Mouse (Mus musculus): ENCODE results near the gene Zfp451. TPM values are rescaled to one million over a fixed set of nuclear protein-coding genes. Genes with fewer than 3 reads are reported as not detected.
"Not testable (repeated sequence)": the region's sequence is repeated elsewhere in the genome, so short reads cannot be mapped to it uniquely, and the experiment has no call there.

The Zfp451 gene
- total RNA-seq, 2 experiments from 2014 or later, result 45.7 to 46.4 TPM

GRCm38 (mm10) chr1:33758488-33758887 is 55.9 kb downstream of the Zfp451 start:
- DNase-seq (ENCODE audit: low spot score in 2 of 2), result no peak

- DNase-seq (ENCODE audit: low spot score in 2 of 2), result peak; percentile 37 to 44
These were observed 56.8 kb downstream of the Zfp451 start, which contains the start of gene Bag2 for GRCm38 (mm10) chr1:33757491-33758041. TSS of gene Bag2 (minus strand) at chr1:33757795.

GRCm38 (mm10) chr1:33757033-33757413 is 57.4 kb downstream of the Zfp451 start:
- DNase-seq (ENCODE audit: low spot score in 2 of 2), result no peak

GRCm38 (mm10) chr1:33756258-33757032 is 58.0 kb downstream of the Zfp451 start:
- DNase-seq (ENCODE audit: low spot score in 2 of 2), result no peak

GRCm38 (mm10) chr1:33755799-33756198 is 58.6 kb downstream of the Zfp451 start:
- no peak for DNase-seq (ENCODE audit: low spot score in 2 of 2)

GRCm38 (mm10) chr1:33754965-33755735 is 59.2 kb downstream of the Zfp451 start:
- DNase-seq (ENCODE audit: low spot score in 2 of 2), result no peak

- DNase-seq (ENCODE audit: low spot score in 2 of 2), result no peak
These were observed 60.3 kb downstream of the Zfp451 start for GRCm38 (mm10) chr1:33754089-33754488.

- DNase-seq (ENCODE audit: low spot score in 2 of 2), result no peak
These were observed 63.1 kb downstream of the Zfp451 start for GRCm38 (mm10) chr1:33751283-33751682.

GRCm38 (mm10) chr1:33749709-33750108 is 64.7 kb downstream of the Zfp451 start:
- not testable (repeated sequence) for DNase-seq (ENCODE audit: low spot score in 2 of 2)

- no peak for DNase-seq (ENCODE audit: low spot score in 2 of 2)
These were observed 65.3 kb downstream of the Zfp451 start for GRCm38 (mm10) chr1:33749109-33749508.

- no peak for DNase-seq (ENCODE audit: low spot score in 2 of 2)
These were observed 68.5 kb downstream of the Zfp451 start for GRCm38 (mm10) chr1:33745901-33746300.

GRCm38 (mm10) chr1:33744815-33745214 is 69.6 kb downstream of the Zfp451 start:
- DNase-seq (ENCODE audit: low spot score in 2 of 2), result not testable (repeated sequence)

GRCm38 (mm10) chr1:33742903-33743302 is 71.5 kb downstream of the Zfp451 start:
- DNase-seq (ENCODE audit: low spot score in 2 of 2), result no peak

GRCm38 (mm10) chr1:33739302-33739701 is 75.1 kb downstream of the Zfp451 start:
- peak; percentile 37 to 59 for DNase-seq (ENCODE audit: low spot score in 2 of 2)

- no peak for DNase-seq (ENCODE audit: low spot score in 2 of 2)
These were observed 75.6 kb downstream of the Zfp451 start for GRCm38 (mm10) chr1:33738681-33739278.

GRCm38 (mm10) chr1:33738281-33738680 is 76.1 kb downstream of the Zfp451 start:
- no peak for DNase-seq (ENCODE audit: low spot score in 2 of 2)

GRCm38 (mm10) chr1:33734001-33734685 is 80.3 kb downstream of the Zfp451 start:
- no peak for DNase-seq (ENCODE audit: low spot score in 2 of 2)

GRCm38 (mm10) chr1:33733044-33733443 is 81.4 kb downstream of the Zfp451 start:
- no peak for DNase-seq (ENCODE audit: low spot score in 2 of 2)

- no peak for DNase-seq (ENCODE audit: low spot score in 2 of 2)
These were observed 89.3 kb downstream of the Zfp451 start for GRCm38 (mm10) chr1:33725086-33725485.

- DNase-seq (ENCODE audit: low spot score in 2 of 2), result no peak
These were observed 89.9 kb downstream of the Zfp451 start for GRCm38 (mm10) chr1:33724516-33724915.

- DNase-seq (ENCODE audit: low spot score in 2 of 2), result no peak
These were observed 93.4 kb downstream of the Zfp451 start for GRCm38 (mm10) chr1:33721020-33721419.
